ENCODE assay signal across 24 mouse cellular contexts in the genomic region with DNA sequence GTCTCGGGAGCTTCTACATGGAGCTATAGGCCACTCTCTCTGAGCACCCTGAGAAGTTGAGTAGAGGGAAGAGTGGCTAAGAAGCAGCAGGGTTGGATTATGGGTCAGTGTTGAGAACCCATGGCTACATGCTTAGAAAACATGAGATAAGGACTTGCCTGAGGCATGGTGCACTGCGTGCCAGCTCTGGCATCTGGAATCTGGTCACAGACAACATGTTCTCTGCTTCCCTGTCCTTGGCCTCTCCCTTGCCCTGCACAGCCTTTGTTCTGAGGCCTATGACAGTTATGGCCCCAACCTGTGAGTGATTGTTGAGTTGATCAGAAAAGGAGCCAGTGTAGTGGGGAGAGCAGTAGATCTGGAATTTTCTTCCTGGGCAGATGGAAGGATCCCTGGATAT.
DNase-seq lines count a peak whose midpoint lies in the region; ATAC-seq lines count a peak whose summit lies in the region.
"Had no signal": no experiment of that assay in that cellular context is flagged by ENCODE, and none has a peak within 500 bp of the region (broad histone marks: within the 10 kb centered on the region; RNA-seq: fewer than 3 reads in every experiment).

No protein-coding gene starts in this region.

- H3K4me2 ChIP-seq in heart, embryonic 11.5 days: no peak overlapping the region
- H3K4me2 ChIP-seq: embryonic facial prominence, embryonic 12.5 days; forebrain, embryonic 13.5 days; forebrain, embryonic 15.5 days had no signal

- no peak overlapping the region for H3K4me3 ChIP-seq in heart, embryonic 10.5 days
- H3K4me3 ChIP-seq in heart, embryonic 11.5 days (ENCODE audit: low read depth, low read length): no peak overlapping the region
- H3K4me3 ChIP-seq: embryonic facial prominence, embryonic 10.5 days; embryonic facial prominence, embryonic 12.5 days; forebrain, embryonic 13.5 days; forebrain, embryonic 15.5 days had no signal

- no peak overlapping the region for H3K27ac ChIP-seq in heart, embryonic 10.5 days
- no peak overlapping the region for H3K27ac ChIP-seq in heart, embryonic 11.5 days (ENCODE audit: low read depth, low read length)
- H3K27ac ChIP-seq: embryonic facial prominence, embryonic 10.5 days; embryonic facial prominence, embryonic 12.5 days; forebrain, embryonic 13.5 days; forebrain, embryonic 15.5 days had no signal

- H3K9me3 ChIP-seq in heart, embryonic 10.5 days: no peaks in the 10 kb centered on the region
- H3K9me3 ChIP-seq in heart, embryonic 11.5 days (replicated peaks; ENCODE audit: control insufficient read depth, low read length): no peaks in the 10 kb centered on the region
- H3K9me3 ChIP-seq: embryonic facial prominence, embryonic 10.5 days; embryonic facial prominence, embryonic 12.5 days; forebrain, embryonic 13.5 days; forebrain, embryonic 15.5 days had no signal

- intact Hi-C loops in heart, postnatal 10 days (cut with DNase I): no loop called here

- no peaks in the 10 kb centered on the region for H3K27me3 ChIP-seq in heart, embryonic 10.5 days (ENCODE audit: insufficient read depth, poor library complexity, severe bottlenecking)
- H3K27me3 ChIP-seq in heart, embryonic 11.5 days (ENCODE audit: control insufficient read depth, insufficient read depth, low read length): no peaks in the 10 kb centered on the region
- H3K27me3 ChIP-seq: CH12.LX; embryonic facial prominence, embryonic 12.5 days; forebrain, embryonic 13.5 days; forebrain, embryonic 15.5 days; Patski had no signal

- 79% methylated on average over 2 of the region's 2 CpGs for WGBS in heart, embryonic 10.5 days
- 80% methylated on average over 2 of the region's 2 CpGs for WGBS in heart, embryonic 11.5 days (ENCODE audit: insufficient replicate concordance)

- no peak for ATAC-seq in heart, embryonic 11.5 days (replicated peaks; ENCODE audit: insufficient number of reproducible peaks, low FRiP score, low TSS enrichment)
- ATAC-seq: activated CD4-positive, CD25-positive, alpha-beta regulatory T cell, adult 4 months; CD4-positive, CD25-positive, alpha-beta regulatory T cell, adult 4 months; forebrain, embryonic 13.5 days; forebrain, embryonic 15.5 days; forebrain, postnatal 0 days; Patski had no signal

- H3K36me3 ChIP-seq in heart, embryonic 10.5 days: no peaks in the 10 kb centered on the region
- no peaks in the 10 kb centered on the region for H3K36me3 ChIP-seq in heart, embryonic 11.5 days (ENCODE audit: control insufficient read depth, insufficient read depth, low read length)
- H3K36me3 ChIP-seq: embryonic facial prominence, embryonic 10.5 days; embryonic facial prominence, embryonic 12.5 days; forebrain, embryonic 15.5 days; G1E had no signal

- peak; percentile 5 for DNase-seq in adrenal gland, postnatal 14 days
- DNase-seq in adrenal gland, postnatal 25 days: no peak
- DNase-seq in heart, adult 18-20 months: peak; percentile 13 to 28
- DNase-seq in heart, embryonic 10.5 days (ENCODE audit: low spot score): no peak
- peak; percentile 13 to 18 for DNase-seq in heart, postnatal 10 days
- DNase-seq: adrenal gland, adult 8-10 months; adrenal gland, postnatal 36 days; B cell, adult 2 months; cerebellum, adult 11-12 months; cerebellum, adult 2 months; cerebellum, adult 9-10 months; cerebellum, postnatal 10 days; cerebellum, postnatal 25 days; forebrain, postnatal 0 days had no signal

- H3K9ac ChIP-seq in heart, embryonic 11.5 days (ENCODE audit: low read depth, low read length): no peak overlapping the region
- H3K9ac ChIP-seq: embryonic facial prominence, embryonic 12.5 days; forebrain, embryonic 13.5 days; forebrain, embryonic 15.5 days; forebrain, postnatal 0 days had no signal

- no peaks in the 10 kb centered on the region for H3K4me1 ChIP-seq in heart, embryonic 10.5 days
- H3K4me1 ChIP-seq in heart, embryonic 11.5 days (ENCODE audit: control insufficient read depth, insufficient read depth, low read length): no peaks in the 10 kb centered on the region
- H3K4me1 ChIP-seq: embryonic facial prominence, embryonic 10.5 days; embryonic facial prominence, embryonic 12.5 days; forebrain, embryonic 13.5 days had no signal

Comparison
In these comparisons a context has a peak if more than half of its experiments do, and no peak if none do; other contexts are left out.
1. DNase-seq: peak in adrenal gland, postnatal 14 days (single experiment), heart, adult 18-20 months (2 of 2) and heart, postnatal 10 days (2 of 2); none in adrenal gland, postnatal 25 days (single experiment) and heart, embryonic 10.5 days (single experiment).